8 mouse cellular contexts compared by ENCODE assay signal in genomic region chr9:71543443-71544222, GRCm38 (mm10). TPM values are rescaled to one million over a fixed set of nuclear protein-coding genes. Genes with fewer than 3 reads are reported as not detected.
A peak's percentile ranks its signal among the peaks of the same experiment; 100 is the strongest.
DNase-seq lines count a peak whose midpoint lies in the region; ATAC-seq and TF ChIP-seq lines count a peak whose summit lies in the region.

No protein-coding gene starts in this region.

- 14% methylated on average over 19 of the region's 19 CpGs for WGBS in forebrain, embryonic 15.5 days
- 12% methylated on average over 19 of the region's 19 CpGs for WGBS in large intestine, adult 2 months
- WGBS in lung, adult 2 months, result 17% methylated on average over 19 of the region's 19 CpGs

- no peaks in the 10 kb centered on the region for H3K36me3 ChIP-seq in ES-Bruce4 (ENCODE audit: control insufficient read depth, insufficient read depth, low read length, poor library complexity, severe bottlenecking)
- no peaks in the 10 kb centered on the region for H3K36me3 ChIP-seq in forebrain, embryonic 15.5 days

- TF ChIP-seq POLR2A in ES-Bruce4 (IDR thresholded peaks at IDR 0.05; ENCODE audit: insufficient read depth, low read length), result no peak
- TF ChIP-seq POLR2A in lung, adult 2 months (IDR thresholded peaks at IDR 0.05; ENCODE audit: borderline replicate concordance, extremely low read depth, low read depth, low read length), result no peak

- peak; percentile 71 for TF ChIP-seq CTCF in ES-Bruce4 (IDR thresholded peaks at IDR 0.05; ENCODE audit: low read depth, low read length)
- peak; percentile 82 for TF ChIP-seq CTCF in lung, adult 2 months (IDR thresholded peaks at IDR 0.05; ENCODE audit: insufficient read depth, low read length)

- no peak for TF ChIP-seq EP300 in ES-Bruce4 (IDR thresholded peaks at IDR 0.05; ENCODE audit: insufficient read depth, low read depth, low read length)

- no peak overlapping the region for H3K27ac ChIP-seq in ES-Bruce4 (ENCODE audit: insufficient read depth, low read length)
- H3K27ac ChIP-seq in forebrain, embryonic 15.5 days (replicated peaks), result no peak overlapping the region

- H3K9ac ChIP-seq in ES-Bruce4 (ENCODE audit: low read depth, poor library complexity, severe bottlenecking), result no peak overlapping the region
- H3K9ac ChIP-seq in forebrain, embryonic 15.5 days (replicated peaks), result no peak overlapping the region

- peak; percentile 62 for DNase-seq in c-Kit-positive CD71-positive TER-119-positive erythroid progenitor cells, embryonic 14.5 days (ENCODE audit: low spot score)
- DNase-seq in heart, postnatal 14 days, result peak; percentile 88 to 92
- DNase-seq in large intestine, adult 2 months (ENCODE audit: low read depth, low spot score), result peak; percentile 64
- DNase-seq in lung, adult 2 months, result peak; percentile 78
- peak; percentile 17 for DNase-seq in ovary, adult 18-20 months (ENCODE audit: low spot score)
- DNase-seq in thymus, adult 18-20 months, result peak; percentile 34 to 38

- H3K27me3 ChIP-seq in ES-Bruce4 (ENCODE audit: control insufficient read depth, insufficient read depth, low read length, poor library complexity, severe bottlenecking), result no peaks in the 10 kb centered on the region
- no peaks in the 10 kb centered on the region for H3K27me3 ChIP-seq in forebrain, embryonic 15.5 days

- H3K4me2 ChIP-seq in forebrain, embryonic 15.5 days (replicated peaks), result no peak overlapping the region

- peak; percentile 80 for ATAC-seq in forebrain, embryonic 15.5 days (replicated peaks)

- H3K9me3 ChIP-seq in ES-Bruce4 (replicated peaks; ENCODE audit: control insufficient read depth, insufficient read depth, low read length, poor library complexity, severe bottlenecking), result no peaks in the 10 kb centered on the region; the same call in 1 of the 2 replicates
- no peaks in the 10 kb centered on the region for H3K9me3 ChIP-seq in forebrain, embryonic 15.5 days

- no peaks in the 10 kb centered on the region for H3K4me1 ChIP-seq in ES-Bruce4 (ENCODE audit: control insufficient read depth, insufficient read depth, low read length)
- H3K4me1 ChIP-seq in forebrain, embryonic 15.5 days, result 0 out of 2 replicates have a peak, but pooled peaks cover 2% of the 10 kb centered on the region
- no peaks in the 10 kb centered on the region; the same call in none of the 2 replicates for H3K4me1 ChIP-seq in lung, adult 2 months (ENCODE audit: control insufficient read depth, insufficient read depth, low read length)

- no peak overlapping the region; the same call in 1 of the 2 replicates for H3K4me3 ChIP-seq in ES-Bruce4 (ENCODE audit: low read depth, low read length)
- H3K4me3 ChIP-seq in forebrain, embryonic 15.5 days, result no peak overlapping the region
- H3K4me3 ChIP-seq in lung, adult 2 months (replicated peaks; ENCODE audit: extremely low read depth, low read depth, low read length), result no peak overlapping the region

- intact Hi-C loops in heart, postnatal 14 days (cut with DNase I), result loop anchor here (1.0 kb wide), 1 partner anchor 73 kb away; no protein-coding TSS in a partner anchor

RNA-seq across cellular contexts. Expression of gene Myzap, which starts 48.5 kb away (rescaled TPM):
- polyA plus RNA-seq in ES-Bruce4 (2011; ENCODE audit: insufficient read depth, insufficient read length, low read depth, missing spikeins), result 2.1 and 2.7 TPM in 2 replicates
- polyA plus RNA-seq in forebrain, embryonic 15.5 days (2015; fragmentation: Nextera tagmentation; extraction: Ambion mirVana), result 1.8 and 2.0 TPM in 2 replicates
- 100 to 1,000 TPM; 341 to 359 TPM for total RNA-seq in heart, postnatal 14 days (2021)
- polyA plus RNA-seq in large intestine, adult 2 months (2012; rRNA removed), result 11.5 and 21.3 TPM in 2 replicates
- 67.7 and 79.6 TPM in 2 replicates for polyA plus RNA-seq in lung, adult 2 months (2012; rRNA removed)

RNA-seq across cellular contexts. Expression of gene Polr2m, which starts 57.9 kb away (rescaled TPM):
- 200 and 203 TPM in 2 replicates for polyA plus RNA-seq in ES-Bruce4 (2011; ENCODE audit: insufficient read depth, insufficient read length, low read depth, missing spikeins)
- 306 and 312 TPM in 2 replicates for polyA plus RNA-seq in forebrain, embryonic 15.5 days (2015; fragmentation: Nextera tagmentation; extraction: Ambion mirVana)
- 100 to 1,000 TPM; 258 to 261 TPM for total RNA-seq in heart, postnatal 14 days (2021)
- 232 and 289 TPM in 2 replicates for polyA plus RNA-seq in large intestine, adult 2 months (2012; rRNA removed)
- polyA plus RNA-seq in lung, adult 2 months (2012; rRNA removed), result 403 and 957 TPM in 2 replicates

Comparison
In these comparisons a context has a peak if more than half of its experiments do, and no peak if none do; other contexts are left out.
1. DNase-seq: peak in every context shown above with its lines; median percentile 90 in heart, postnatal 14 days; 78 in lung, adult 2 months; 64 in large intestine, adult 2 months; 62 in c-Kit-positive CD71-positive TER-119-positive erythroid progenitor cells, embryonic 14.5 days; 36 in thymus, adult 18-20 months; 17 in ovary, adult 18-20 months.